Mouse (Mus musculus) neural tube, embryonic 15.5 days (tissue): ENCODE results near the gene Vsnl1. TPM values are rescaled to one million over a fixed set of nuclear protein-coding genes. Genes with fewer than 3 reads are reported as not detected.

Source experiments
- ATAC-seq: fragments of 200-750 bp; cut with Nextera tagmentation; 2 replicates; pipeline ENCODE4 v1.8.0; 2017; ENCODE audit warnings: mild to moderate bottlenecking, moderate TSS enrichment, moderate library complexity; ENCODE audit not compliant: low FRiP score
- H3K27ac ChIP-seq: fragments of 300-500 bp; sonication (generic); replicated peaks from 2 replicates; pipeline ENCODE4 v1.5.1; 2015; ENCODE audit warnings: mild to moderate bottlenecking, inconsistent platforms
- H3K27me3 ChIP-seq: fragments of 300-500 bp; sonication (generic); replicated peaks from 2 replicates; pipeline ENCODE4 v1.6.1; 2015; ENCODE audit warnings: inconsistent platforms
- H3K36me3 ChIP-seq: fragments of 300-500 bp; sonication (generic); 2 replicates; pipeline ENCODE4 v1.6.1; 2015; ENCODE audit warnings: inconsistent platforms
- H3K4me1 ChIP-seq: fragments of 300-500 bp; sonication (generic); 2 replicates; pipeline ENCODE4 v1.6.1; 2015; ENCODE audit warnings: inconsistent platforms
- H3K4me2 ChIP-seq: fragments of 300-500 bp; sonication (generic); 2 replicates; pipeline ENCODE4 v1.6.1; 2015; ENCODE audit warnings: inconsistent platforms, mild to moderate bottlenecking, moderate library complexity
- H3K4me3 ChIP-seq: fragments of 300-500 bp; sonication (generic); replicated peaks from 2 replicates; pipeline ENCODE4 v1.5.1; 2015; ENCODE audit warnings: mild to moderate bottlenecking, inconsistent platforms
- H3K9ac ChIP-seq: fragments of 300-500 bp; sonication (generic); replicated peaks from 2 replicates; pipeline ENCODE4 v1.6.1; 2015; ENCODE audit warnings: mild to moderate bottlenecking, inconsistent platforms
- H3K9me3 ChIP-seq: fragments of 300-500 bp; sonication (generic); replicated peaks from 2 replicates; pipeline ENCODE4 v1.6.1; 2016; ENCODE audit warnings: inconsistent platforms
- WGBS: fragments of 180-500 bp; shearing (Covaris S2); methylation state at CpG from one replicate; pipeline ENCODE4 v1.1.7; 2015; ENCODE audit warnings: mixed read lengths; 5-methylcytosine and 5-hydroxymethylcytosine counted together
- polyA plus RNA-seq: library from polyadenylated mRNA; unstranded; fragments of >200 nt; fragmentation: Nextera tagmentation; extraction: Ambion mirVana; gene quantifications from 2 replicates; pipeline ENCODE4 v1.2.1, GENCODE M21; 2015

Vsnl1 gene
- polyA plus RNA-seq, 1 experiment from 2014 or later: 148 TPM

GRCm38 (mm10) chr12:11379396-11379795 is 57.0 kb downstream of the Vsnl1 start:
- no peaks in the 10 kb centered on the region for H3K27me3 ChIP-seq
- peaks cover 10% of the 10 kb centered on the region; the same call in 1 of the 2 replicates for H3K36me3 ChIP-seq
- no peak overlapping the region for H3K27ac ChIP-seq
- no peak for ATAC-seq
- H3K4me3 ChIP-seq: no peak overlapping the region
- H3K4me2 ChIP-seq: no peak overlapping the region
- WGBS: 85% methylated on average over 2 of the region's 2 CpGs
- H3K9ac ChIP-seq: no peak overlapping the region
- H3K9me3 ChIP-seq: no peaks in the 10 kb centered on the region
- no peaks in the 10 kb centered on the region for H3K4me1 ChIP-seq

- H3K9ac ChIP-seq: no peak overlapping the region
- no peaks in the 10 kb centered on the region for H3K36me3 ChIP-seq
- WGBS: 53% methylated on average over 4 of the region's 4 CpGs
- no peak for ATAC-seq
- H3K4me3 ChIP-seq: no peak overlapping the region
- H3K27ac ChIP-seq: no peak overlapping the region
- no peak overlapping the region for H3K4me2 ChIP-seq
- no peaks in the 10 kb centered on the region for H3K27me3 ChIP-seq
- H3K9me3 ChIP-seq: no peaks in the 10 kb centered on the region
- H3K4me1 ChIP-seq: no peaks in the 10 kb centered on the region
Observed at GRCm38 (mm10) chr12:11370056-11370455, 66.4 kb downstream of the Vsnl1 start.

- Histone ChIP-seq H3K27me3 (no peaks in the 10 kb centered on the region), H3K4me1 (no peaks in the 10 kb centered on the region), H3K36me3 (no peaks in the 10 kb centered on the region), H3K9ac (no peak overlapping the region), H3K9me3 (no peaks in the 10 kb centered on the region), H3K4me2 (no peak overlapping the region), H3K27ac (no peak overlapping the region), H3K4me3 (no peak overlapping the region)
- WGBS: 65% methylated on average over 3 of the region's 3 CpGs
- no peak for ATAC-seq
Observed at GRCm38 (mm10) chr12:11367099-11367765, 69.2 kb downstream of the Vsnl1 start.

DNA sequence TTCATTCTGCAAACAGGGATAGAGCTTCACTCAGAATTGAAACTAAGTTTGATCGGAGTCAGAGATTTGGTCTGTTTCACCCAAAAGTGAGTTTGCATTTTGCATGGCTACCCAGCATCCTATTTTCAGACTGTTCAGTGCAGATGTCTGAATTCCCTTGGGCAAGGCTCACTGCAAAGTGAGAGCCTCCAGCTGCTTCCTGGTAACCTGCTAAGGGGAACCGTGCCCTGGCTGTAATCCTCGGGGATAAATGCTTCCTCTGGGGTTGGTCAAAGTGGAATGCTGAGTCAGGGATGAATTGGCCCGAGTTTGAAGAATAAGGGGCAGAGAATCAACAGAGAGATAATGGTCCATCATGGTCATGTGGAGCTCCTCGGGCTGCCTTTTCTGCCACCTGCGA is 71.5 kb downstream of the Vsnl1 start:
- H3K4me2 ChIP-seq: no peak overlapping the region
- no peak overlapping the region for H3K4me3 ChIP-seq
- no peak overlapping the region for H3K27ac ChIP-seq
- H3K9me3 ChIP-seq: no peaks in the 10 kb centered on the region
- 66% methylated on average over 6 of the region's 6 CpGs for WGBS
- no peak overlapping the region for H3K9ac ChIP-seq
- H3K27me3 ChIP-seq: no peaks in the 10 kb centered on the region
- no peaks in the 10 kb centered on the region for H3K36me3 ChIP-seq
- no peaks in the 10 kb centered on the region for H3K4me1 ChIP-seq
- no peak for ATAC-seq

GRCm38 (mm10) chr12:11362435-11362834 is 74.0 kb downstream of the Vsnl1 start:
- no peaks in the 10 kb centered on the region for H3K36me3 ChIP-seq
- no peaks in the 10 kb centered on the region for H3K4me1 ChIP-seq
- 77% methylated on average over 6 of the region's 6 CpGs for WGBS
- H3K4me3 ChIP-seq: no peak overlapping the region
- no peak for ATAC-seq
- no peaks in the 10 kb centered on the region for H3K9me3 ChIP-seq
- H3K27me3 ChIP-seq: no peaks in the 10 kb centered on the region
- H3K4me2 ChIP-seq: no peak overlapping the region
- no peak overlapping the region for H3K9ac ChIP-seq
- H3K27ac ChIP-seq: no peak overlapping the region

- Histone ChIP-seq H3K4me1 (no peaks in the 10 kb centered on the region), H3K4me2 (no peak overlapping the region), H3K9me3 (no peaks in the 10 kb centered on the region), H3K36me3 (no peaks in the 10 kb centered on the region), H3K9ac (no peak overlapping the region), H3K27ac (no peak overlapping the region), H3K27me3 (no peaks in the 10 kb centered on the region), H3K4me3 (no peak overlapping the region)
- 38% methylated on average over 5 of the region's 5 CpGs for WGBS
- 0 out of 2 replicates have a peak, but pooled peaks have one; percentile 50 for ATAC-seq
Observed at GRCm38 (mm10) chr12:11350895-11351294, 85.5 kb downstream of the Vsnl1 start.

- H3K27ac ChIP-seq: no peak overlapping the region
- H3K36me3 ChIP-seq: no peaks in the 10 kb centered on the region
- H3K4me1 ChIP-seq: no peaks in the 10 kb centered on the region
- WGBS: 54% methylated on average over 5 of the region's 5 CpGs
- no peaks in the 10 kb centered on the region for H3K9me3 ChIP-seq
- no peak overlapping the region for H3K4me3 ChIP-seq
- H3K9ac ChIP-seq: no peak overlapping the region
- no peak for ATAC-seq
- H3K27me3 ChIP-seq: no peaks in the 10 kb centered on the region
- no peak overlapping the region for H3K4me2 ChIP-seq
Observed at GRCm38 (mm10) chr12:11349870-11350269, 86.5 kb downstream of the Vsnl1 start.

DNA sequence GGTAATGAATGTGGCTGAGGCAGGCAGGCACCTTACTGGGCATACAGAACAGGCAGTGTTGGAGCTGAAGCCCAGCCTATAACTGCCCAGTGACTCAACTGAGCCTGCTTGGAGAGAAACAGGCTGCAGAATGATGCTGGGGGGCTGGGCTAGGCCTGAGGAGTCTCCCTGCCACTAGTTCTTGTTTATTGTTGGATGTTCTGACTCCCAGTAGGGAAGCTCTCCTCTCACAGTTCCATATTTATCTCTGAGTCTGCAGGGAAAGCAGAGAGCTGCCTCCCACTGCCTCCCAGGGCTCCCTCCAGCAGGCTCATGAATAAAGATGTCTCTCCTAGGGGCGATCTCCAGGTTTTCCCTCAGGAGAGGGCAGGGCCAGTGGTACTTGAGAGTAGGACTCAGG is 88.0 kb downstream of the Vsnl1 start:
- H3K36me3 ChIP-seq: no peaks in the 10 kb centered on the region
- H3K9me3 ChIP-seq: no peaks in the 10 kb centered on the region
- no peaks in the 10 kb centered on the region for H3K27me3 ChIP-seq
- 5% methylated on average over 1 of the region's 1 CpGs for WGBS
- ATAC-seq: no peak
- H3K27ac ChIP-seq: no peak overlapping the region
- H3K4me2 ChIP-seq: no peak overlapping the region
- H3K4me3 ChIP-seq: no peak overlapping the region
- H3K4me1 ChIP-seq: no peaks in the 10 kb centered on the region
- no peak overlapping the region for H3K9ac ChIP-seq

DNA sequence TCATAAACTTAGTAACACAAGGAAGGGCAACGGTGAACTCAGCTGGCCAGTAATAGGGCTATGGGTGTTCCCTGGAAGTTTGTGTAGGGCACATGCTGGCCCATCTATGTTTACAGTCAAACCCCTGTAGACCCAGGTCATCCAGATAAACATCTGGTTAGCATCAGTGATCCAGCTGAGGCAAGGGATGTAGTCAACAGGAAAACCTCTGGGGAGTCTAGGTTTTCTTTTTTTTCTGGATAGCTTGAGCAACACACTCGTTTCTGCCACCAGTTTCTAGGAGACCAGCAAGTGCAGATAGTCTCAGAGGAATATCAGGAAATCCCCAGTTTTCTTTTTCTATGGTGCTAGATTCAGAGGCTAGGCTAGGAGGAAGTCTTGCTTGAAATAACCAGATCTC is 90.5 kb downstream of the Vsnl1 start:
- 68% methylated on average over 2 of the region's 2 CpGs for WGBS
- H3K4me1 ChIP-seq: no peaks in the 10 kb centered on the region
- no peak overlapping the region for H3K4me3 ChIP-seq
- no peak overlapping the region for H3K9ac ChIP-seq
- H3K36me3 ChIP-seq: no peaks in the 10 kb centered on the region
- H3K9me3 ChIP-seq: no peaks in the 10 kb centered on the region
- no peaks in the 10 kb centered on the region for H3K27me3 ChIP-seq
- H3K4me2 ChIP-seq: no peak overlapping the region
- no peak overlapping the region for H3K27ac ChIP-seq
- ATAC-seq: no peak

GRCm38 (mm10) chr12:11342020-11342600 is 94.3 kb downstream of the Vsnl1 start:
- Histone ChIP-seq H3K27me3 (no peaks in the 10 kb centered on the region), H3K4me3 (no peak overlapping the region), H3K9me3 (no peaks in the 10 kb centered on the region), H3K9ac (no peak overlapping the region), H3K4me1 (no peaks in the 10 kb centered on the region), H3K36me3 (no peaks in the 10 kb centered on the region), H3K27ac (no peak overlapping the region), H3K4me2 (no peak overlapping the region)
- ATAC-seq: no peak
- WGBS: 84% methylated on average over 6 of the region's 6 CpGs

DNA sequence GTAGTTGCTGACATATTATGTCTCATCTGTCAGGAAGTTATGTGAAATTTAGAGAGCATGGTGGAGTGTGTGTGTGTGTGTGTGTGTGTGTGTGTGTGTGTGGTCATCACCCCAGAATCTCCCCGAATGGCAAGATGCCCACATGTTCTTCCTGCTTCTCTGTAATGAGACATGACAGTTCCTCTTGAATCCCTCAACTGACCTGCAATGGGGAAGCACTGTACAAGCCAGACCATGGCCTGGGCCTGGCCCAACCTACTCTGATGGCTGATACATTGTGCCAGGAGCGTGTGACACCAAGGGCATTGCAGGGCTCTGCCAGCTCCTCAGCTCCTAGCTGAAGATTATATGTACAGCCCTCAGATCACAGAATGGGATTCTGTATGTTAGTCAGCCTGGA is 98.2 kb downstream of the Vsnl1 start:
- Histone ChIP-seq H3K36me3 (no peaks in the 10 kb centered on the region), H3K4me1 (no peaks in the 10 kb centered on the region), H3K27me3 (no peaks in the 10 kb centered on the region), H3K4me3 (no peak overlapping the region), H3K9me3 (no peaks in the 10 kb centered on the region), H3K27ac (no peak overlapping the region), H3K9ac (no peak overlapping the region), H3K4me2 (no peak overlapping the region)
- ATAC-seq: no peak
- 95% methylated on average over 2 of the region's 2 CpGs for WGBS

- no peak overlapping the region for H3K4me3 ChIP-seq
- H3K27ac ChIP-seq: no peak overlapping the region
- H3K36me3 ChIP-seq: no peaks in the 10 kb centered on the region
- WGBS: 47% methylated on average over 4 of the region's 4 CpGs
- no peak for ATAC-seq
- no peaks in the 10 kb centered on the region for H3K4me1 ChIP-seq
- no peak overlapping the region for H3K9ac ChIP-seq
- H3K9me3 ChIP-seq: no peaks in the 10 kb centered on the region
- H3K4me2 ChIP-seq: no peak overlapping the region
- no peaks in the 10 kb centered on the region for H3K27me3 ChIP-seq
Observed at GRCm38 (mm10) chr12:11336845-11337244, 99.6 kb downstream of the Vsnl1 start.
